Mouse (Mus musculus) cerebellum, postnatal 36 days (tissue): ENCODE data around the gene 4930522H14Rik.

ENCODE experiments used
- DNase-seq, 2 experiments: peaks; one replicate each; pipeline ENCODE4 v3.0.0; 2021 to 2022; ENCODE audit warnings: mixed read lengths in 2 of 2

The 4930522H14Rik gene

DNA sequence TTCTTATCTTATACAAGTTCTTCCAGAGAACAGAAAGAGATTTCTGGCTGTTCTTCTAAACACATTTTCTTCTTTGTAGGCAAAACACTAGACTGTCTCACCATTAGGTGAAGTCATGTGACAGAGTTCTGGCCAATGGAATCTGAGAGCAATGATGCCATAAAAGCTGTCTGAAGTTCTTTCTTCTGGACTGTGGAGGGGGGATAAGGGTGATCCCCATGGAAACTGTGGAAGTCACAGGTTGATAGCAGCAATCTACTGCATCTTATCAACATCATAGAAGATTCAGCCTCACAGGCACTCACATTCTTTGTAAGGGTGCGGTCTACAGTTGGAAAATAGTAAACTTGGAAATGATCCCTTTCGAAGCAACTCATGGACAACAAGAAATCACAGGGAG, at the start of gene 4930522H14Rik:
TSS of gene 4930522H14Rik (minus strand) at position 187 of the 400 bp plus-strand sequence.
- no peak for DNase-seq

DNA sequence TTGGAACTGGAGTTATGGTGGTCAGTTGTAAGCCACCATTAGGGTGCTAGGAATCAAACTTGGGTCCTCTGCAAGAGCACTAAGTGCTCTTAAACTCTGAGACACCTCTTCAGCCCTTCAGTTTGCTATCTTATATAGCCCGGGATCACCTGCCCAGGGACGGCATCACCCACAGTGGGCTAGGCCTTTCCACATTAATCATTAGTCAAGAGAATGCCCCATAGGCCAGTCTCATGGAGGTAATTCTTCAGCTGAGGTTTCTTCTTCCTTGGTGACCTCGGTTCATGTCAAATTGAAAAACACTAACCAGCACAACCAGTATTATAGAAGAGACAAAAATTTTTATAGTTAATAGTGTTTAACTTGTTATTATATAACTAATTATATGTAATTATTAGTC, 47.3 kb upstream of the 4930522H14Rik start:
- no peak for DNase-seq

DNA sequence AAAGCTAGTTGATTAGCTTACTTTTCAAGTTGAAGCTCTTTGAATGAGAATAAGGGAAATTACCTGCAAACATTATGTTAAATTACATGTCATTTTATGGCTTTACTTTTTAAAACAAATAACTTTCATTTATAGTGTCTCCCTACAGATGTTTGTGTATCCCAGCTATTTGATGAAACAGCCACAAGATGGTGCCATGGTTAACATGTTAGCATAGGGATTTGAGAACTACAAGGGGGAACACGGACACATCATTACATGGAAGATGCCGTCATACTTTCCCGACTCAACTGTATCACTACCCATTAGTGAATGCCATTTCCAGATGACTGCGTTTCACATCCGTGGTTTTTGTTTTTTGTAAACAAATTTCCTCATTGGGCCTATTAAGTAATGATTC, 45.8 kb upstream of the 4930522H14Rik start:
- DNase-seq = no peak

DNA sequence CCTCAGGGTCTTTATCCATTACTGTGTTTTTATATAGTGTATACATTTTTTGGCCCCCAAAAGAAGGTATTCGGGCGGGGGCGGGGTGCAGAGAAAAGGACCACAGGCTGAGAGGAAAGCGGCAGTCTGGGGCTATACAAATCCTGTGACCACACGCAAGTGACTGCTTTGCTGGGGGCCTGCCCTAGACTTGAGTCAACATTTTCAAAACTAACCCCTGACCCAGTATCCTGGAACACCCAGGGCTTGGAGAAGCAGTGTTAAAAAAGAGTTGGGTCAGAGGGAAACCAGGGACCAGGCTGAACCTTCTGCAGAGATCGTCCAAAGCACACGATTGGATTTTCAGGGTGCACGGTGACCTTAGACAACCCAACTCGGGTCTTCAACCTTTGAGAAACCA, 43.7 kb upstream of the 4930522H14Rik start:
- no peak for DNase-seq

DNA sequence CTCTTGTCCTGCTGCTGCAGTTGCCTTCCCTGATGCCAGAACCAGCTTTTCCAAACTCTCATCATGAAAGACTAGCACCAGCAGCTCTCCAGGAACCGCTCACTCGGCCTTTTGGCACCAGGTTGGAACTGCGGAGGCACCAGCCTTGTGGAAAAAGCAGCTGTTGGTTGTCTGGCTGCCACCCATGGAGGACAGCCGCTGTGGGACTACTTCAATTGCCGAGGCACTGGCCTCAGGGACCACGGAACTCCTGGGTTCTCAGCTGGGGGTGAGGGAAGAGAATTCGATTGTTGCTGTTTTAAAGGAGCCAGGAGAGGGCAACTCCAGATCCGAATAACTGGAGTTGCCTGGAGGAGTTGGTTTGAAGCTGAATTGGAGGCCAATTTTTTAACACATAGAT, 43.2 kb upstream of the 4930522H14Rik start:
- DNase-seq = no peak

DNA sequence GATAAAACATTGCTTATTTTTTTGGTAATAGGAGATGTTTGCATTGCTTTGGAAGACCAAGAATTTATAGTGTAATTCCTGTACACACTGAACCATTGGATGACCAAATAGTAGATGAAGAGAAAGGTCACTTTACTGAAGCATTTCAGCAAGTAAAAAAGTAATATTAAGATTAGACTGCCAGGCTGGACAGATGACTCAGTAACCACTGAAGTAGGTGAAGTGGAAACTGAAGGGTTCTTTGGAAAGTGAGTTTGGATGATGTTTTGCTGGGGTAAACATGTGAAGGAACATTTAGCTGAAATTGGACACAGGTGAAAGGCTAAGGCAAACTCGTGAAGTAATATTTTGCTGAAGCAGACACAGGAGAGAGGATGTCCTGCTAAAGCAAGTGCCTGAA, 41.5 kb upstream of the 4930522H14Rik start:
- DNase-seq = no peak

DNA sequence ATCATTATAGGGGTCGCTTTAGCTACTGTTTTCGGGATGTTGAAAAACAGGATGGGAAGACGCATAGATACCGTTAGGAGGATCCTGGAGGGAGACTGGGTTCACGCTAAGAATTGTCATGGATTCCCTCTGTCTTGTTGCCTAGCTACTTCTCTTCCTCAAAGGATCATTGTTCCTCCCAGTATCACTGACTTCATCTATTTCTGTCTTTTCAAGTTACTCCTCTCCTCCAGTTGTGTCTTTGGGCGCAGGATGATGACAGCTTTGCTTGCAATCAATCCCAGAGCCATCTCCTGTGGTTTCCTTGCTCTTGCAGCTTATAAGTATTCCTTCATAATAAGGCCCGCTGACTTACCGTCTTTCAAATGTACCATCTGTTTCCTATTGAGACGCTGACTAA, 38.3 kb upstream of the 4930522H14Rik start:
- DNase-seq = no peak

DNA sequence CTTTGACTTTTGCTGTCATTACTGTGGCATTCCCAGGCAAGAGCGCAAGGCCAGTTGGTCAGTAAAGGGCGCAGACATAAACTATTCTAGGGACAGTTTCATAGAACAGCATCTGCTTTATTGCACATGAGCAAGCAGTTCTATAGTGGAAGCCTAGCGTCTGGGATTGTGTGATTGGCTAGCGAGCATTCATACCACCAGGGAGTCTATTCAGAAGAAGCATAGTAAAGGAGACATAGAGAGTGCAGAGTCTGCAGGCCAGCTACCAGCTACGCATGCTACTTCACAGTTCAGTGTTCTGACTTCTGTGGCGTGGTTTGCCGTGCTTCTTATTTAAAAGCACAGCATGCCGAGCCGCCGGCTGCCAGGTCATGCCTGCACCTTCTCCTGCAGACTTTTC, 37.9 kb upstream of the 4930522H14Rik start:
- DNase-seq = peak in 1 of 2 experiments; percentile 2

DNA sequence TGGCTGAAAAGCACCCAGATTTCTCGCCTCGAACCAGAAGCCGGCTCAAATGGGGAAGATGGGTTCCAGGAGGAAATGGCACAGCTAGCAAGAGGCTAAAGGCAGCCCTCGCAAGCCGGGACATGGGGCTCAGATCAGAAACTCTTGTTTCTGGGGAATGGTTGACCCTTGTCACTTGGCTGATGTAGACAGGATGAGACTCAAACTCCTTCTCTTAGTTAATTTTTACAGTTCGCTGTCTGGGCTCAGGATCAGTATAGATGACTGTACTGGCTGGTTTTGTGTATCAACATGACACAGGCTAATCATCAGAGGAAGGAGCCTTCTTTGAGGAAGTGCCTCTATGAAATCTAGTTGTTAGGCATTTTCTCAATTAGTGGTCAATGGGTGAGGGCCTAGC, 33.6 kb upstream of the 4930522H14Rik start:
- no peak for DNase-seq

DNA sequence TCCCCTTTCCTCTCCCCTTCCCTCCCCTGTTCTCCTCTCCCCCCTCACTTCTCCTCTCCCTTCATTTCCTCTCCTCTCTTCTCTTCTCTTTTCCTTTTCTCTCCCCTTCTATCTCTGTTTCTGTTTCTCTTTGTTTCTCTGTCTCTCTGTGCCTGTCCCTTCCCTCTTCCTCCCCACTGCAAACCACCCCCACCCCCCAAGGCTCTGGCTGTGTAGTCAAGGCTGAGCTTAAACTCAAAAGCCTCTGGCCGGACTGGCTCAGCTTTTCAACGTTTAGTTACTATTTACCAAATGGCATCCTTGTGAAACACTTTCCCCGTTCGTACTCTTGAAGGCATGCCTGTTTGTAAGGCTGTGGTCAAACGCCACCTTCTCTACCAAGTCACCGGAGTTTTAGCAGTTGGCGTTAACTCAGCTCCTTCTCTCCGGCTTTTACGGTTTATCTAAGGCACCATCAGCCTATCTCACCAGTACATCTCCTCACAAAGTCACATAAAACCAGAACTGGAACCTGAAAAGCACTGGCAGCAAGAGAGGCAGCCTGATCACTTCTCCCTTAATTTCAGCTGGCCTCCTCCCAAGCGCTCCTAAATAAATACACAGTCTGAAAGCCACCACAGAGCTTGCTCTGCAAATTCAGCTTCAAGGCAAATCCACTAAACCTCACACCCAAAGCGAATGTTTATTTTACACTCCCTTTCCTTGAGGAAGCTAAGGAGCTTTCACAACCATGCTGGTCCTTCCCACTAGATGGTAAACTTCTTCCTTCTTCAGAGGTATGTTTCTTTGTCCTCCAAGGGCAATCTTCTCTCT, 19.4 kb upstream of the 4930522H14Rik start:
- no peak for DNase-seq

DNA sequence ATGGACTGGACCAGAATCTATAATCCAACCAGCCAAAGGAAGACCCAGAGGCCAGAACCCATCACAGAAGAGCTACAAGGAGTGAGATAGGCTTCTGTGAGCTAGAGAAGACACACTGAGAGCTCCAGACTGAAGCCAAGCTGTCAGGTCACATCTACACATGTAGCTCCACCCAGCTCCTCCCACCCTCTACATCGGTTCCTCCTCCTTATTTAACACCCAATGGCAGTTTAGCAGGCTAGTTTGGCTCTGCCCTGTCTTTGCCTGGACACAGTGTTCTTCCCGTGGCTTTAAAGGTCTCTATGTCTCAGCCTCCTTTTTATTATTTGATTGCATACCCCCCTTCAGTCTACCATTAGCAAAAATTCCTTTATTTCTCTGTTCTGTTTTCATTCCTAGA, 16.2 kb upstream of the 4930522H14Rik start:
- no peak for DNase-seq

DNA sequence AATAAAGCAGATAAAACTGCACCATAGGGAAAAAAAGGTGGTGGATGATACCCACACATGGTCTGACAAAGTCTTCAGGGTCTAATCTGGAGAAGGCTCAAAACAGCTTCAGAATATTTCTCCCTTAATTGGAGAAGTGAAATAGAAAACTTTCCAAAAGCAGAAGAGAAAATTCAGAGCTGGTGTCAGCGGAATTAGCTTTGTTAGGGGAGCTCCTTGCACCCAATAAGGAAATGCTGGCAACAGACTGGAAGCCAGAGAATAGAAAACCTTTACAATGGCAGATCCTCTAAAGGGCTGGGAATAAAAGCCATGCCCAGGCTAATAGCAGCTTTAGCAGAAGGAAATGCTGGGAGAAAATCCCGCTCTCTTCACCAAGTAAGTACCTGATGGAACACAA, 15.4 kb upstream of the 4930522H14Rik start:
- no peak for DNase-seq

DNA sequence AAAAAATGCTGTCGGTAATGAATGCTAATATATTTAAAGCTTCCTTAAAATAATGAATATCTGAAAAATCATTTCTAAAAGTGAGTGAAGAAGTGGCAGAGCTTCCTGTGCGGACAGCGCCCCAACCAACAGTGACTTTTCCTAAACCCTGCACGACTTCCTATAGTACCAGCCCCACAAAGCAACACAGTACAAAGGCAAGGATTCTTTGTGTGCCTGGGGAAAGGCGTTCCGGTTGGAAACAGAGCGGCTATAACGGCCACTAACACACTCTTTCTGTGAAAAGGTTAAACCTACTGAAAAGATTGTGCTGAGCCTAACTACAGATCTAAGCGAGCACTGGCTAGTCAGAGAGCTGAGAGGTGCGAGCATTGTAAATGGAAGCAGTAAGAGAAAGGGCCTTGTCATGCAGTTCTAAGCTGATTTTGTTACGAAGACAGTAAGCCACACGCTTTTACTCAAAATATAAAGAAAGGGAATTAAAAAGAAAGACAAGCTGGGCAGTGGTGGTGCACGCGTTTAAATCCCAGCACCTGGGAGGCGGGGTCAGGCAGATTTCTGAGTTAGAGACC, 766 bp downstream of the 4930522H14Rik start:
- no peak for DNase-seq

DNA sequence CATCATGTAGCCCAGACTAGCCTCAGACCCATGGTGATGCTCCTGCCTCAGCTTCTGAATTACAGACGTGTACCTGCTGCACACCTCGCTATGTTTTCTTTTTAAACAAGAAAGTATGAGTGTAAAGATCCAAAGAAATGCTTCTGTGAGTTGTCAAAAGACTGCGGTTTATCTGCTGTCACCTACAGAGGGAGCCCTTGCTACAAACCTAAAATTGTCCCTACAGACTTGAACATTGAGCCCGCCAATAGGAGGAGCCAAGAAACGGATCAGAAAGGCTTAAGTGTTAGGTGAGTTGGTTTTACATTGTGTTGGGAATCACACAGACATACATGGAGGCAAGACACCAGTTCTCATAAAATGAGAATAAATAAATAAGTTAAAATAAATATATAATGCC, 26.2 kb downstream of the 4930522H14Rik start:
- DNase-seq = peak; percentile 38 to 57

DNA sequence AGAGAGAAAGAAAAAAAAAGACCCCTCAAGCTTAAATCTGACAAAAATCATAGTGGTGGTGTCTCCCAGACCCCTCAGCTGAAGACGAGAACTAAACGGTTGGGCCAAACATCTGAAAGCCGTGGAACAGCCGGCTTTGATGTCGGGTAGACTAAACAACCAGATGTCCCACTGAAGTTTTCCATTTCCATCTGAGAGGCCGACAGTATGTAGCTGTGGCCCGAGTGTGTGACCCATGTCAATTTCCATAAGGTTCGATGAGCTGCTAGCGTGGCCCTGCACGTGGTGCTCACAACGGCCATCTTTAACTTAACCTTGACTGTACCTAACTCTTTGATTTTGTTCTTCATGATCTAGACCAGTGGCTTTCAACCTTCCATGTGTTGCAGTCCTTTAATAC, 32.6 kb downstream of the 4930522H14Rik start:
- no peak for DNase-seq

DNA sequence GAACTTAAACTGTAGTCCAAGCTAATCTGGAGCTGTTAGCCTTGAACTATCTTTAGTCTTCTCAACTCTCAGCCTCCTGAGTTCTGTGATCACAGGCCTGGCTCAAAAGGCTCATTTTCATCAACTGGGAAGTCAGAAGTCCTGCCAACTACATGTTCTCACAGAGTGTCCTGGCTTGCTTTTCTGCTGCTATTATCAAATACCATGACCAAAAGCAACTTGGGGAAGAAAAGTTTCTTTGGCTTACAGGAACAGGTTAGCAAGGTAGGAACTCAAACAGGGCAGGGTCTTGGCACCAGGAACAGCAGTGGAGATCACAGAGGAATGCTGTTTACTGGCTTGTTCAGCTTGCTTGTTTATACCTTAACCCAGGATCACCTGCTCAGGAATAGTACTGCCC, 37.5 kb downstream of the 4930522H14Rik start:
- no peak for DNase-seq

DNA sequence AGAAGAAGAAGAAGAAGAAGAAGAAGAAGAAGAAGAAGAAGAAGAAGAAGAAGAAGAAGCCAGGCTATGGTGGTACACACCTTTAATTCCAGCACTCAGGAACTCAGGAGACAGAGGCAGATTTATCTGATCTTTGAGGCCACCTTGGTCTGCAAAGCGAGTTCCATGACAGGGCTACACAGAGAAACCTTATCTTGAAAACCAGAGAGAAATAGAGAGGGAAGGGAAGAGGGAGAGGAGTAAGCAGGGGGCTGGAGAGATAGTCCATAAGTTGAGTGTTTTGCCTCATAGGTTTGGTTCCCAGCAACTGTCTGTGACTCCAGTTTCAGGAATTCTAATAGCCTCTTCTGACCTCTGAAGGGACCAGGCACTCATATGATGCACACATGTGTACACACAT, 42.3 kb downstream of the 4930522H14Rik start:
- no peak for DNase-seq

DNA sequence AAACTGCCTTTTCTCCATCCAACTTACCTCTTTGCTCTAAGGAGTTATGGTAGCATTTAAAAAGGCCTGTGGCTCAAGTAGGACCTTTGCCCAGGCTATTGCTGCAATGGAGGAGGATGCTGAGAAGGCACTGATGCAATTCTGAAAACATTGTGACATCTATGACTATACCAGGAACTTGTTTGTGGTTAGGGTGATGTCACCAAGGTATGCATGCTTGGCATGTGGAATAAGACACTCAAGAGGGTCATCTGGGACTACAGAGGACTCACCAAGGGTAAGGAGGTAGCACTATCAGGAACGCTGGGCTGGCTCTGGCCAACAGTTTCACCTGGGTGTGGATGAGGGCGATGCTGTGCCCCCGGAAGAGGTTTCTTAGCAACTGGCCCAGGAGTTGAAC, 46.5 kb downstream of the 4930522H14Rik start, which contains the start of gene Rnf11:
TSS of gene Rnf11 (minus strand) at position 108 of the 400 bp plus-strand sequence.
- no peak for DNase-seq

DNA sequence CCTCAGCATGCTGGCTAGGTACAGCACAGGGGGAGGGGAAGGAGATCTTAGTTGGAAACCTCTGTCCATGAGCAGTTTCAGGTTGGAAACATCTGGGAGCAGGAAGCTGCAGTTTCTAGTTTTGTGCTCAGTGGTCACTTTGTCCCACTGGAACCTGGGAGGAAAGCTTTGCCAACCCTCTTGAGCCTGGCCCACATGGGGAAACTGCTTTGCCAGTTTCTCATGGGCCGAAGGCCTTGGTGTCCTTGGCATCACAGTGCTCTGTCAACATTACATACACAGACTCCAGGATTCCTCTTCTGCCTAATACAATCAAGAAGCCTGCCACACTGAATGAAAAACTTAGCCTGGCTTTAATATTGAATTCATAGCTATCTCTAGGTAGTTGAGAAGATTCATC, 48.4 kb downstream of the 4930522H14Rik start:
- DNase-seq = no peak

DNA sequence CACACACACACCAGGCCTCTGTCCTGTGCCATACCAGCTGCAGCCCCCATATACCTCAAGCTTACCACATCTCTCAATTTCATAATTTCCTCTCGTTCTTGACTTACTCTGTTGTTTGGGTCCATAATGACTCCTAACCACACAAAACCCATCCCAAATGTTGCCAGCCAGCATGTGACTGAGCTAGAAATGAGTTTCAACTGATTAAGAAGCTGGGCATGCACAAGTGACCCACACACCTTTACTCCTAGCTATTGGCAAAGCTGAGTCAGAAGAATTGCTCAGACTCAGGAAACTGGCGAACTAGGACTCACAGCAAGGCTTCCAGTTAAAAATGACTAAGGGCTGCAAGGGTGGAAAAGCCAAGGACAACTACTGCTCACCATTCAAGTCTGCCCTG, 49.7 kb downstream of the 4930522H14Rik start:
- no peak for DNase-seq

DNA sequence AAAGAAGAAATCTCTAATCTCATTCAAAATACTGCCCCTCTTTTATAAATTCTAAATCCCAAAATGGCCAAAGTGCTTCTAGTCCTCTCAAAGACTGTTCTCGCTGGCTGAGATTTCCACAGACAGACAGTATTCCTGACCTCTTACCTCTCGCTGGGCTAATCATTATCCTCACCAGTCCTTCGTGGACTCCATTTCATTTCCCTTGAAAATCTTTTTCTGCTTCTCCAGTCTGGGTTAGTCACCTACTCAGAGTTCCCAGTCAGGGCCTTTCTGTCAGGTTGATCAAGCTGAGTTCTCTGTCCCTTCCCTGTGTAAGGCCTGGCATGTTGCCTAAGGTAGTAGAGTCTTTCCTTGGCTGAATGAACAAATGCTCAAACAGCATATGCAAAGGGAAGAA, 53.6 kb downstream of the 4930522H14Rik start:
- no peak for DNase-seq

DNA sequence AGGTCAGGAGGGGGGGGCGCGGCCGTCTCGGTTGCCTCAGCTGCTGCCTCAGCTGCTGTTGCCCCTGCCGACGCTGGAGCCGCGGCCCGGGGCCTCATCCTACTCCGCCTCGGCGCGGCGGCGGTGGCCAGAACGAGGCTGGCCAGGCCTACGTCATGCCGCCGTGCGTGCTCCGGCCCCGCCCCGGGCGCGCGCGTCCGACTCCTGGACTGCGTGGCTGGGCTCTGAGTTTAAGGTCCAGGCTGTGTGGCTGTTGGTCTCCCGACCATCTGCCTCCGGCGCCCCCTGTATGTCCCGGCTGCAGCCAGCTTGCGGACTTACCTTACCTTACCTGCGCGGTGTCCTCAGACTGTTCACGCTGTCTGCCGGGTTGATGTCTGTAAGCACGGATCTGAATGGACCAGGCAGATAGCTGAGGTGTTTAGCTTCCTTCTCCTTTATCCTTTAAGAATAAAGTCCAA, 54.5 kb downstream of the 4930522H14Rik start:
- DNase-seq = peak; percentile 91 to 93

DNA sequence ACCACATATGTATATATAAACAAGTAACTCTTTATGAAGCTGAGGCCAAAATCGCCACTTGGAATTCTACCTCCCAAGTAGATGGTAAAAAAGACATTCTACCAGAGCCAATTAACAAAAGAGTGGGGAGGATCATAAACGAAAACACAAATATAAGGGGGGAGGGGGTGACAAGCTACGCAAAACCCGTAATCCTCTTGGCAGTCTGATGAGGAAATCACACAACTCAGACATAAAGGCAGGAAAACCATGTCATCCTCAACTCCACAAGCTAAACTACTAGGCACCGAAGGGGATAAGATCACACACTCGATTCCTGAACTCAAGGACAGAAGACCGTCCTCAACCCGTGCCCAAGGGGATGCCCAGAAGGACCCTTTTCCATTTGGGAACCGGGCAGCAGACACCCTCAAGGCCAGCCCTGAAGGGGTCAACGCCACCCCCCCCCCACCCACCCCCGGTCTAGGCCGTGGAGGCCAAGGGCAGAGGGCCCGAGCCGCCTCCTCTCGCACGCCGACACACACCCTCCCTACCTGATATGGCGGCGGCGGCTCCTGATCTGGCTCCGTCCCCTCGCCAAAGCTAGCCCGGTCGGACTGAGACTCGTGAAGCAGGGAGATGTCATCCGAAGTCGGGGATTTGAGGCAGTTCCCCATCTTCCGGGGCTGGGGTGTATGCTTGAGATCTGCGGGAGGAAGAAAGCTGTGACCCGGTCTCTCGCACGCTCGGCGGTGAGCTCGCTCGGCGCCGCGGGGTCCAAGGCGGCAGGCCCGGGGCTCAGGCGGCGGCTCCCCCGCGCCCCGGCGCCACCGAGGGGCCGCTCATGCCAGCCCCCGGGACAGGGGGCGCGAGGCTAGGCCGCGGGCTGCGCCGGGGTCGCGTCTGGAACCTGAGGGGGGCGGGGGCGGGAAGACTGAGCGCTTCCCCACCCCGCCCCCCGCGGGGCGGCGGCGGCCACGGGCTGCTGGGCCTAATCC, 55.2 kb downstream of the 4930522H14Rik start:
- DNase-seq = peak; percentile 59 to 61
